Mouse (Mus musculus) embryonic facial prominence, embryonic 12.5 days (tissue): ENCODE measurements around the gene Vps26a. TPM values are rescaled to one million over a fixed set of nuclear protein-coding genes. Genes with fewer than 3 reads are reported as not detected.

Experiments
- ATAC-seq: fragments of 200-750 bp; cut with Nextera tagmentation; 2 replicates; pipeline ENCODE4 v1.8.0; 2017; ENCODE audit not compliant: insufficient number of reproducible peaks, insufficient read depth, low FRiP score, low TSS enrichment
- H3K27ac ChIP-seq: fragments of 300-500 bp; sonication (generic); 2 replicates; pipeline ENCODE4 v1.5.1; 2016; ENCODE audit warnings: mild to moderate bottlenecking
- H3K27me3 ChIP-seq: fragments of 300-500 bp; sonication (generic); 2 replicates; pipeline ENCODE4 v1.6.1; 2016; ENCODE audit warnings: mild to moderate bottlenecking, moderate library complexity
- H3K36me3 ChIP-seq: fragments of 300-500 bp; sonication (generic); 2 replicates; pipeline ENCODE4 v1.6.1; 2016; ENCODE audit warnings: mild to moderate bottlenecking
- H3K4me1 ChIP-seq: fragments of 300-500 bp; sonication (generic); 2 replicates; pipeline ENCODE4 v1.6.1; 2016
- H3K4me2 ChIP-seq: fragments of 300-500 bp; sonication (generic); replicated peaks from 2 replicates; pipeline ENCODE4 v1.6.1; 2016; ENCODE audit warnings: mild to moderate bottlenecking, moderate library complexity
- H3K4me3 ChIP-seq: fragments of 300-500 bp; sonication (generic); 2 replicates; pipeline ENCODE4 v1.5.1; 2016; ENCODE audit warnings: mild to moderate bottlenecking
- H3K9ac ChIP-seq: fragments of 300-500 bp; sonication (generic); 2 replicates; pipeline ENCODE4 v1.6.1; 2016; ENCODE audit warnings: mild to moderate bottlenecking, moderate library complexity
- H3K9me3 ChIP-seq: fragments of 300-500 bp; sonication (generic); 2 replicates; pipeline ENCODE4 v1.6.1; 2016; ENCODE audit warnings: mild to moderate bottlenecking, moderate library complexity
- WGBS: fragments of 180-500 bp; shearing (Covaris S2); methylation state at CpG from one replicate; pipeline ENCODE4 v1.1.7; 2016; 5-methylcytosine and 5-hydroxymethylcytosine counted together
- polyA plus RNA-seq: library from polyadenylated mRNA; unstranded; fragments of >200 nt; fragmentation: Nextera tagmentation; extraction: Ambion mirVana; gene quantifications from 2 replicates; pipeline ENCODE4 v1.2.1, GENCODE M21; 2016

Vps26a gene
- 75.8 and 78.1 TPM in 2 replicates for polyA plus RNA-seq

DNA sequence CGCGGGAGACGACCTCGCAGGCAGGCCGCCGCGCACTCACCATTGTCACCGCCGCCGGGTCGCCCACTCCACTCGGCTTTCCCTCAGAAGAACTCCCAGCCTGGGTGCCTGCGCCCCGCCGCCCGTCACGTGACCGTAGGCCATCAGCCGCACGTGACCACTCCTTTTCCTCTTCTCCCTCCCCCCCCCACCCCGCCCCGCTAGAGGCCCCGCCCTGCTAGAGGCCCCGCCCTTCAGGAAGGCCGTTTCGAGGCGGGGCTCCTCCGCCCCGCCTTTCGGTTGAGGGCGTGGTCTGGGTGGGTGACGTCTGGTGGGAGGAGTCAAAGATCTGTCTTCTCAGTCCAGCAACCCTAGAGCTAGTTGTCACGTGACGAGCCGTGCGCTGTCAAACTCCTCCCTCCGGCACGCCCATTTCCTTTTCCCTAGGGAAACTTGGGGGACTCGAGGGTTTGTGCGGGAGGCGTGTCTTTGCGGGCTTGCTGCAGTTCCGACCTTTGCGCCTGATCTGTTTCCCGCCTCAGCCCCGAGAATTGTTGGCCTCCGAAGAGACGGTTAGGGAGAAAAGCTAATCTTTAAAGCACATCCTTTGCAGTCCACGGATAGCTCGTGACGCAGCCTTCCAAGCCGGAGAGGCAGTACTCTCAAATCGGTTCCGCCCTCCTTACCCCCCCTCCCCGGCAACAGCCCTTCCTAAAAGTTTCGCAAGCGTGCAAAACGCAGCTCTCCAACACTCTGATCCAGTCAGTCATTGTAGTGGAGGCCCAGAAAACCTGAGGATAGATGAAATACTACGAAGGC, at the start of gene Vps26a:
TSS of gene Vps26a (minus strand) at position 188 of the 798 bp plus-strand sequence.
- Histone ChIP-seq H3K4me3 (peak within 1 kb of the TSS; percentile 94), H3K36me3 (no peaks in the 10 kb centered on the region), H3K4me1 (peaks cover 3% of the 10 kb centered on the region; the same call in 1 of the 2 replicates), H3K27ac (peak within 1 kb of the TSS; percentile 84), H3K9me3 (no peaks in the 10 kb centered on the region), H3K27me3 (no peaks in the 10 kb centered on the region), H3K9ac (peak within 1 kb of the TSS; percentile 80), H3K4me2 (peak within 1 kb of the TSS; percentile 58)
- under 1% methylated on average over 53 of the region's 59 CpGs for WGBS
- ATAC-seq, result peak; percentile 76

DNA sequence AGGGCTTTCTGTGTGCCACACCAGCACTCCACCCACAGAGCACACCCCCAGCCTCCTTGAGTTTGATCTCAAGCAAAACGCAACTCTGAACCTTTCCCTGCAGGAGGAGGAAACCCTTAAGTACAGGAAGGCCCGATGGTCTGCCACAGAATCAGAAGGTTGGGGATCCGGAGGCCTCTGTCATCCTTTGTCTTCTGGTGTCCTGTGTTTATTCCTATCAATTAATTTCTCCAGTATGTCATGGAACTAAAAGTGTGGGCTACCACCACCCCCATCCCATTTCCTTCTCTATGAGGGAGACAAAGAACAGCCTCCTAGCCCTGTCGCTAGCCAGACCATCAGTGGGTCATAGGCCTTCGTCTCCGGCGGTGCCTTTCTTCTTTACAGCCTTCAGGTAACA, 47.9 kb upstream of the Vps26a start:
- no peak for ATAC-seq
- H3K4me3 ChIP-seq, result no peak overlapping the region
- H3K4me1 ChIP-seq, result no peaks in the 10 kb centered on the region
- WGBS, result 81% methylated on average over 7 of the region's 7 CpGs
- H3K9ac ChIP-seq, result no peak overlapping the region
- H3K27ac ChIP-seq, result no peak overlapping the region
- H3K4me2 ChIP-seq, result no peak overlapping the region
- H3K9me3 ChIP-seq, result no peaks in the 10 kb centered on the region
- H3K36me3 ChIP-seq, result no peaks in the 10 kb centered on the region
- no peaks in the 10 kb centered on the region for H3K27me3 ChIP-seq

DNA sequence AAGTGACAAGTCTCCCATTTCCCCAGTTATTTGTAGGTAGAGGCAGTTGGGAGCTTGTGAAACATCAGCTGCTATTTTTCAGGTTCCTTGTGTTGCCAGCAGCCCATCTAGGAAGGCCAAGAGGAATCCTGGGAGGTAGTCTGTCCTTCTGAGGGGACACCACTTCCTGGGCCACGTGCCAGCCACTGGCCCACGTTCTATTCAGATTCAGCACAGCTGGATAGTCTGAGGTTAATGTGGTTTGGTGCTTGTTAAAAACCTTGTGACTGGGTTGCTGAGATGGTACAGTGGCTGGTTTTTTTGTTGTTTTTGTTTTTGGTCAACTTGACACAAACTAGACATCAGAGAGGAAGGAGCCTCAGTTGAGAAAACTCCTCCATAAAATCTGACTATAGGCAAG, 46.2 kb upstream of the Vps26a start:
- no peak overlapping the region for H3K27ac ChIP-seq
- ATAC-seq, result no peak
- no peak overlapping the region for H3K4me2 ChIP-seq

DNA sequence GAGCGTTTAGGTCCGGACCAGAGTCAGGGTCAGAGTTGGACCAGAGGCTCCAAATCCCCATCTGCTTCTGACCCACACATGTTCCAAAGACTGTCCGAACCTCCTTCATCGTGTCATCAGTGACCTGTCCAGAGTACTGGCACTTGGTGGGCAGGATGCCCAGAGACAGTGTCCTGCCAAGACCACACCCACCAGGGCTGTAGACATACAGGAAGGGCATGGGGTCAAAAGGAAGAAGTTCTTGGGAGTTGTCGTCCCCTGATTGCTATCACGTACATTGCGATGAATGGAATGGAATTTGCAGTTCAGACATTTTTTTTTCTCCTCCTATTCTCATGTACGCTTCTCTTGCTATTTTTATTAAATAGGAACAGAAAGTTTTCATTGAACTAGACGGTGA, 43.6 kb upstream of the Vps26a start:
- no peak overlapping the region for H3K27ac ChIP-seq
- H3K27me3 ChIP-seq, result no peaks in the 10 kb centered on the region
- no peak overlapping the region for H3K4me2 ChIP-seq
- H3K9ac ChIP-seq, result no peak overlapping the region
- H3K9me3 ChIP-seq, result no peaks in the 10 kb centered on the region
- H3K4me1 ChIP-seq, result no peaks in the 10 kb centered on the region
- no peak overlapping the region for H3K4me3 ChIP-seq
- no peak for ATAC-seq
- H3K36me3 ChIP-seq, result no peaks in the 10 kb centered on the region
- WGBS, result 82% methylated on average over 9 of the region's 9 CpGs

More for the DNA sequence above, 46.2 kb upstream of the Vps26a start:
- Histone ChIP-seq H3K4me3 (no peak overlapping the region), H3K4me1 (no peaks in the 10 kb centered on the region), H3K36me3 (no peaks in the 10 kb centered on the region), H3K9me3 (no peaks in the 10 kb centered on the region), H3K27me3 (no peaks in the 10 kb centered on the region), H3K9ac (no peak overlapping the region)
- 65% methylated on average over 2 of the region's 2 CpGs for WGBS

DNA sequence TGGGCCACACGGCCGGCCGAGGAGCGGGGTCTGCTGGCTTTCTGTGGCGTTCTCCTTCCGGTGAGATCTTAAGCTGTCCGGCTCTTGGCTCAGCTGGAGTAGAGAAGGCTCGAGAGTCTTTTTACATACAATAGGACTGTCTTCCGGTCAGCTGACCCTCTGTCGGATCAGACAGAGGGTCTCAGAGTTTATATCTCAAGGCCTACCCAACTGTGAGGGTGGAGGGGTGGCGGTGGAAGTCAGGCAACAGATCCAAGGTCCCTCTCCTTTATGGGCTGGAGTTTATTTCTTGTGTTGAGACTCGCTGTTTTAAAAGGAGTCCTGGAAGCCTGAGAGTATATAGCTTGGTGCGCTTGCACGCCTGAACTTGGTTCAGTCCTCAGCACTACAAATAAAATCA, 40.7 kb upstream of the Vps26a start, which contains the start of gene Srgn:
TSS of gene Srgn (minus strand) at position 101 of the 400 bp plus-strand sequence.
- no peaks in the 10 kb centered on the region for H3K27me3 ChIP-seq
- H3K9ac ChIP-seq, result no peak within 1 kb of the TSS
- ATAC-seq, result no peak
- 84% methylated on average over 14 of the region's 14 CpGs for WGBS
- H3K27ac ChIP-seq, result no peak within 1 kb of the TSS
- no peaks in the 10 kb centered on the region for H3K9me3 ChIP-seq
- no peak within 1 kb of the TSS for H3K4me3 ChIP-seq
- H3K4me2 ChIP-seq, result no peak within 1 kb of the TSS
- H3K36me3 ChIP-seq, result no peaks in the 10 kb centered on the region
- no peaks in the 10 kb centered on the region for H3K4me1 ChIP-seq

DNA sequence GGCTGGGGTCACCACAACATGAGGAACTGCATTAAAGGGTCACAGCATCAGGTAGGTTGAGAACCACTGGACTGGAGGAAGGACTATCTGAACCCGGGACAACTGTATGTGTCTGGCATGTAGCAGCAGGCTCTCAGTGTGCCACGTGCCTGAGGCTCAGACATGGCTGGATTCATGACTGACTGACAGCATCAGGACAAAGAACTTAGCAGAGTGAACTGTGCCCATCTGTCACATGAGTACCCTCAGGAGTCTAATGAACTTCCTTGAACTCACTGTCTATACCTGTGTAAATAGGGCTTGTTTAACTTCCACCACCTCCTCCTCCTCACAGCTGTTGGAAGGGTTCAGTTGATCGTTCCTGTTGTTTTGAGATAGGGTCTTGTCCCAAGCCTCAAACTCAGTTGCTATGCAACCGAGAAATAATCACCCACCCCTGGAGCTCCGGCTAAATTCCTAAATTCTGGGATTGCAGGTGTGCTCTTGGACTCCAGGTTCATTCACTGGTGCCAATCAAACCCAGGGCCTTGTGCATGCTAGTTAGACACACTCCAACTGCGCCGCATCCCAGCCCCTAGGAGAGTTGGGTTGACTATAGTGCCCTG, 35.8 kb upstream of the Vps26a start:
- Histone ChIP-seq H3K9me3 (no peaks in the 10 kb centered on the region), H3K36me3 (no peaks in the 10 kb centered on the region), H3K4me2 (no peak overlapping the region), H3K4me1 (no peaks in the 10 kb centered on the region), H3K27me3 (no peaks in the 10 kb centered on the region), H3K9ac (no peak overlapping the region), H3K4me3 (no peak overlapping the region), H3K27ac (no peak overlapping the region)
- ATAC-seq, result no peak
- 74% methylated on average over 7 of the region's 7 CpGs for WGBS

DNA sequence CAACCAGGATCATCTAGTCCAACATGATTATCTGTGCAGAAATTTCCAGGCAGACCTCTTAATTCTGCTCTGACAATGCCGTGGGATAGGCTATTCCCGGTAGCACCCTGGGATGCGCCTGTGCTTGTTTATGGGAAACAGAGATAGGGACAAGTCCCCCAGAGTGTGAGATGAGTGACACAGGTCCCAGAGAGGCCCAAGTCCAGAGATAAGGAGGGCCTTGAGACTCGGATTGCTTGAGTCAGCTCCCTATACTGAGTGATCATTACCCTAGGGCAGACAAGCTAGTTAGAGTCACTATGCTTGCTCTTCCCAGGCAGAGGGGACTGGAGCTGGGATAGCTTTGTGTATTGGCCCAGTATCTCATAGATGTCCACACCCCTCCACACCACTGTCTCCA, 35.2 kb upstream of the Vps26a start:
- Histone ChIP-seq H3K9ac (no peak overlapping the region), H3K9me3 (no peaks in the 10 kb centered on the region), H3K4me1 (no peaks in the 10 kb centered on the region), H3K4me2 (no peak overlapping the region), H3K27me3 (no peaks in the 10 kb centered on the region), H3K27ac (no peak overlapping the region), H3K4me3 (no peak overlapping the region), H3K36me3 (no peaks in the 10 kb centered on the region)
- ATAC-seq, result no peak
- WGBS, result 70% methylated on average over 4 of the region's 4 CpGs

DNA sequence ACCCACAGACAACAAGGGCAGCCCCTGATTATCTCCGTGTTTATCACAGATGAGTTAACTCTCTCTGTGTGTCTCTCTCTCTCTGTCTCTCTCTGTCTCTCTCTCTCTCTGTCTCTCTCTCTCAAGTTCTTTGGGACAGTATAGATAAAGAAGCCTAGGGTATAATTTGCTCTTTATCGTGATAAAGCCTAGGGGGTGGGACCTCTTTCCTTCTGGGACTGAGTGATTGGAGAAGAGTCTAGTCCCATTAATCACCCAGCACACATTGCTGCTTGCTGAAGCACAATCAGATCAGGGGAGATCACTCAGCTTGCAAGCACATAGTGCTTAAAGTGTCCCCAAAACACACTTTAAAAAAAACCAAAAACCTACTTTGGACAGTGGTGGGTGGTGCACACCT, 34.3 kb upstream of the Vps26a start:
- 75% methylated on average over 2 of the region's 2 CpGs for WGBS
- H3K4me1 ChIP-seq, result no peaks in the 10 kb centered on the region
- no peak overlapping the region for H3K4me3 ChIP-seq
- H3K9me3 ChIP-seq, result no peaks in the 10 kb centered on the region
- H3K4me2 ChIP-seq, result no peak overlapping the region
- H3K27ac ChIP-seq, result no peak overlapping the region
- no peaks in the 10 kb centered on the region for H3K27me3 ChIP-seq
- no peaks in the 10 kb centered on the region for H3K36me3 ChIP-seq
- ATAC-seq, result no peak
- H3K9ac ChIP-seq, result no peak overlapping the region

DNA sequence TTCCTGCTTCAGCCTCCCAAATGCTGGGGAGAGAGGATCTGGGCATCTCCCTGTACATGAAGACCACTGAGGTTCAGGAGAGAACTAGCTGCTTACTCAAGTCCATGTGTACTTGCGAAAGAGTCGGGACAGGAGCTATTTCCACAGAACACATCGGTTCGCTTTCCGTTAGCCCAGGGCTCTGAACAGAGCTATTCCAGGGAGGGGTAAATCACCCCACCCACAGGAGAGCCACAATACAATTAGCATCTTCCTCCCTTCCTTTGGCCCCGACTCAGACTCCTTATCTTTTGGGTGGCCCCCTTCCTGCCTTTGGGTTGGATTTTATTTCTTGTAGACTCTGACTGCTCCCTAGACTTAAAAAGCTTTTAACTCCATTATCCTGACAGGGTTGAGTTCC, 30.9 kb upstream of the Vps26a start:
- no peaks in the 10 kb centered on the region for H3K9me3 ChIP-seq
- no peak for ATAC-seq
- H3K36me3 ChIP-seq, result no peaks in the 10 kb centered on the region
- WGBS, result 89% methylated on average over 6 of the region's 6 CpGs
- no peak overlapping the region for H3K4me3 ChIP-seq
- no peak overlapping the region for H3K9ac ChIP-seq
- no peaks in the 10 kb centered on the region for H3K27me3 ChIP-seq
- no peaks in the 10 kb centered on the region for H3K4me1 ChIP-seq
- H3K4me2 ChIP-seq, result no peak overlapping the region
- no peak overlapping the region for H3K27ac ChIP-seq

DNA sequence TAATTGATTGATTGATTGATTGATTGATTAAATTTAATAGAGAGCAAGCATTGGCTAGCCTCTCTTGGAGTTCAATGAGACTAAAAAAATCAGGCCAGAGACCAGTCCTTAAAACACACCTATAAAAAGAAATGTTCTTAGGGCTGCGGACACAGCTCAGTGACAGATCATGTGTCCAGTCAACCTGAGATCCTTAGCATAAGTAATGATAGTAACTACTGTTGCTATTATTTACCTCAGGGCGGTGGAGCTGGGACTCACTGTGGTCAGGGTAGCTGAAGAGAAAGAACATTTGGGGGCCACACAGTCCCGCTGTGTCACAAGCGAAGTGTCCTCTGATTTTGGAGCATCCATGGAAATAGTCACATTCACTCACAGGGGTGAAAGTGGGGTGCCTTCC, 26.2 kb upstream of the Vps26a start:
- H3K9ac ChIP-seq, result no peak overlapping the region
- H3K27ac ChIP-seq, result no peak overlapping the region
- ATAC-seq, result no peak
- no peaks in the 10 kb centered on the region for H3K9me3 ChIP-seq
- 0 out of 2 replicates have a peak, but pooled peaks cover 2% of the 10 kb centered on the region for H3K4me1 ChIP-seq
- no peak overlapping the region for H3K4me2 ChIP-seq
- no peaks in the 10 kb centered on the region for H3K36me3 ChIP-seq
- 93% methylated on average over 4 of the region's 4 CpGs for WGBS
- no peak overlapping the region for H3K4me3 ChIP-seq
- H3K27me3 ChIP-seq, result peaks cover 9% of the 10 kb centered on the region; the same call in 1 of the 2 replicates

DNA sequence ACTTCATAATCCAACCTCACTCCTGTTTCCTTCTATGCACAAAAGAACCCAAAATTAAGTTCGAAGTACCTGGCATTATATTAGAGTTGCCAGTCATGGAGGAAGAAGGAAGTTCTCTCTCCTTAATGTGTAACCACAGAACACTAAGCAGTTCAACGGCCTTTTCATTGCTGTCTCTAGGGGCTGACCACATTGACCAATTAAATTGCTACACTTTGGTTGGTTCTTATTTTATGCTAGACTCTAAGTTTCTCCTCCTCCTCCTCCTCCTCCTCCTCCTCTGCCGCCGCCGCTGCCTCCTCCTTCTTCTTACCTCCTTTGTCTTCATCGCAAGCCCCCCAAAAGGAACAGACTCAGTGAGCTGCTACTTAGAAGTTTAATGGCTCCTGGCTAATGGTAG, 24.9 kb upstream of the Vps26a start:
- no peak overlapping the region for H3K4me3 ChIP-seq
- H3K27ac ChIP-seq, result no peak overlapping the region
- ATAC-seq, result no peak
- WGBS, result 81% methylated on average over 6 of the region's 6 CpGs
- 0 out of 2 replicates have a peak, but pooled peaks cover 2% of the 10 kb centered on the region for H3K4me1 ChIP-seq
- H3K4me2 ChIP-seq, result no peak overlapping the region
- no peaks in the 10 kb centered on the region for H3K9me3 ChIP-seq
- peaks cover 12% of the 10 kb centered on the region; the same call in 1 of the 2 replicates for H3K27me3 ChIP-seq
- no peaks in the 10 kb centered on the region for H3K36me3 ChIP-seq
- no peak overlapping the region for H3K9ac ChIP-seq
